Mouse (Mus musculus) adrenal gland, postnatal 14 days (tissue): ENCODE measurements at regions not wholly inside any gene's neighbourhood (a gene's known extent, or its start where the extent isn't known, plus 50 kb on each side); places are given as distances from the start of the nearest gene placed in this dataset.

Experiments
- DNase-seq: peaks from one replicate; pipeline ENCODE4 v3.0.0; 2021; ENCODE audit warnings: mixed read lengths

DNA sequence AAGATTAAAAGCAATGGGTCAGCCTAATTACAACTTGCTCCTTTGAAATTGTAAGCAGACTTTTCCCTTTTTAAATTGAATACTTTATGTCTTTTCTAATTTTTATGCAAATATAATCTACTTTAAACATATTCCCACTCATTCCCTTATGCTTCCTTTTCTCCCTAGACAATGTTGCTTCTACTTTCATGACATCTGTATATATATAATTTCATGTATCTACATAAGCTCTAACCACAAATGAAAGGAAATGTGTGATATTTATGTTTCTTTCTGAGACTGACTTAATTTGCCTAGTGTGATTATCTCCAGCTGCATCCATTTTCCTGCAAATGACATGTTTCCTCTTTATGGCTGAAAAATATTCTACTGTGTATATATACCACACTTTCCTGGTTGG, 77.9 kb upstream of the Nampt start:
- no peak for DNase-seq

GRCm38 (mm10) chr12:32757441-32758119, 61.8 kb upstream of the Nampt start:
- DNase-seq = peak; percentile 61

- DNase-seq = no peak
These were observed 61.2 kb upstream of the Nampt start for GRCm38 (mm10) chr12:32758150-32758549.

DNA sequence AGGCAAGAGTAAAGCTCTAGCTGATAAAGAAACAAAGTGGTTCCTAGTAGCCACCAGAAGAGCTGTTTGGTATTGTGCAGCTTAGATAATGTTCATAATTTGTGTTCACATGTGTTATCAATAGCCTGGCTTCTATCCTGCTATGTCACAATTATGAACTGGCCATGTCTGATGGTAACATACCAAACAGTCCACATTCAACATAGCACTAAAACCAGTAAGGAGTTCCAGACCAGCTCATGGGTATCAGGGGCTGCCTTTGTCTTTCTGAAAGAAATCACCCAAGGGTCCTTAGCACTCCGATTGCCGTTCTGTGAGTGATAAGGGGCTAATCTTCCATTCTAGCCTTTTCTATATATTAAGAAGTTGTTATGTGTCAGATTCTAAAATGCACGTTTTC, 58.7 kb upstream of the Nampt start:
- no peak for DNase-seq

- no peak for DNase-seq
These were observed 58.3 kb upstream of the Nampt start for GRCm38 (mm10) chr12:32761055-32761454.

- no peak for DNase-seq
These were observed 55.1 kb upstream of the Nampt start for GRCm38 (mm10) chr12:32764271-32764670.

DNA sequence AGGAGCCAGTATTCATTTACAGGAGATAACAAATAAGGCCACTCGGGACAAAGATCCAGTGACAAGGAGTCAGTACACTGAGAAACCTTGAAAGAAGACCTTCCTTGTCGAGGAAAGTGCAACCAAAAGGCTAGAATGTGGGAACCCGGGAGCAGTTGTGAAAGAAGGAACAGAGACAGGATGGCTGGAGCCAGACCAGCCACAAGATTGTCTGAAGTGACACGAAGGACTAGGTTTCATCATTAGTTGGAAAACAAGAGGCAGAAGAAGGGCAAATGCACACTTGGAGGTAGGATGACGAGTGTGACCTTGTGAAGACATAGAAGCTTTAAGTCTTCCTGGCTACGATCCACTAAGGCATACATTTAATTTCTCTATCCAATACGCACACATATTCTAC, 54.6 kb upstream of the Nampt start:
- DNase-seq = no peak

DNA sequence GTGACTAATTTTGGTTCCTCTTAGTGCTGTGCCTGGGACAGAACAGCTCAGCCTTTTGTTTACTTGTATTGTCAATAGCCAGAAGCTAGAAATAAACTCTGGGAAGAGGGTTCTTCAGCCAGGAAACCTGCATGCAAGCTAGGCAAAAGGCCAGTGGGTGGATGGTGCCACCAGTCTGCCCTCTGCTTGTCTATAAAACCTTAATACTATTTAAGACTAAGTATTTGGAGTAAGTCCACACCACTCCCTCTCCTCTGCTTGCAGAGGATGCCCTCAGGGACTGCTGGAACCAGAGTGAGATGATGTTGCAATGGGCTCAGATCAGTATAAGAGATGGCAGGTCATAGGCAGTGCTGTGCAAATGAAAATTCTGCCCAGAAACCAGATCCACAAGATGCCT, 53.5 kb upstream of the Nampt start:
- DNase-seq = peak; percentile 62

- DNase-seq = no peak
These were observed 52.8 kb upstream of the Nampt start for GRCm38 (mm10) chr12:32766575-32766974.

DNA sequence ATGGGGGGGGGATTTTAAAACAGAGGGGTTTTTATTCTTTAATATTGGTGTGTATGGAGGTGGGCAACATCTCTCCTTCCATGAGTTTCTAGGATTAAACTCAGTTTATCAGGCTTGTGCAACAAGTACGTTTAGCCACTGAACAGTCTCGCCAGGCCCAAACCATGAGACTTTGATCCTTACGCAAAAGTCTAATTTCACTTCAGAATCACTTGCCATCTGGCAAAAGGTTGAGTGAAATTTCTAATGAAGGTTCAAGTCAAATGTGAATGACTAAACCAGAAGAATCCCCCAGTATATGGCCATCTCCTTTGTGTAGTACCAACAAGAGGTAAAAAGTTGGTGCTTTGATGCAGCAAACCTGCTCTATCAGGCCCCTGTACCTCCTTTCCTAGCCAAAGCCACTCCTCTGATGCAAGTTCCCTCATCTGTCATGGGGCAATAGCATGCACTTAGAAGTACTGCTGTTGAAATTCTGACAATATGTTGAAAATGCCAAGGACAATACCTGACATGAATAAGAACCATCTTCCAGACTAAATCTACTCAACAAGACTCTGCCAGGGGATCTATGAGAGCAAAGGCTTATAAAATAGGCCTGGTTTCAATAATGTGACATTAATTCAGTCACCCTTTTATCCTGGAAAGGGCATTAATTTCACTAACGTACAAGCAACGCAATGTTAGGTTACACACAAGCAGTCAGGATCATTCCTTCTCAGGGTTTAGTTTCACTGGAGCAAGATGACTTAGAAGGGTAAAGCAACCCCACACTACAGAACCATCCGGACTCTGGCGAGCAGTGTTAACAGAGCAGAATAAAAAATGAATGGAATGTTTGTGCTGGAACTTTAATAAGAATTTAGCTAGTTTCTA, 51.9 kb upstream of the Nampt start:
- peak; percentile 26 for DNase-seq

DNA sequence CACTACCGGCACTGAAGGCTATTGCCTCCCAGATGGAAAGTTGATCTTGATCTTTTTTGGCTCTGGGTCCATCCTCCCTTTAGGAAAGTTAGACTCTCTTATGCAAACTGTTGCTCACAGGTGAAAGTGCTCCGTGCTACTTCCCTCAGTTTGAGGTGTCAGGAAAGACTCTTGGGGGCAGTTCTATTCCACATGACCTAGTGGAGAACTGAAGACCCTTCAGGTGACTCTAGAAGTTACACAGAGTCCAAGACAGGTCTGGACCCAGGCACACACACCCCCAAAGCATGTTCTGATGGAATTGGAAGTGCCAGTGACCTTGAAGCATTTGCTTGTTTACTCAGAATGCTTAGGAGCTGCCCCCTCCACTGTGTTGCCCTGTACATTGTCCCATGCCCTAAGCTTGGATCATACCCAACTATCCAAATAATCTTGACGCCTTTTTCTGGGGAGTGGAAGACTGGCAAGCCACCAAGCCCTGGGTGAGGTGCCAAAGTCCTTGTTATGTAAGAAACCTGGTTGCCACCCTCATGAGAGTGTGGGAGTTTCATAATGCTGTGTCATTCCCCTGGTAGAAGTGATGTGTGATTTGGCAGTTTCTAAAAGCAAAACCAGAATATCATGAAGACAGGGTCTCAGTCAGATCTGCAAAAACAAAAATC, 51.1 kb upstream of the Nampt start:
- peak; percentile 67 for DNase-seq

DNA sequence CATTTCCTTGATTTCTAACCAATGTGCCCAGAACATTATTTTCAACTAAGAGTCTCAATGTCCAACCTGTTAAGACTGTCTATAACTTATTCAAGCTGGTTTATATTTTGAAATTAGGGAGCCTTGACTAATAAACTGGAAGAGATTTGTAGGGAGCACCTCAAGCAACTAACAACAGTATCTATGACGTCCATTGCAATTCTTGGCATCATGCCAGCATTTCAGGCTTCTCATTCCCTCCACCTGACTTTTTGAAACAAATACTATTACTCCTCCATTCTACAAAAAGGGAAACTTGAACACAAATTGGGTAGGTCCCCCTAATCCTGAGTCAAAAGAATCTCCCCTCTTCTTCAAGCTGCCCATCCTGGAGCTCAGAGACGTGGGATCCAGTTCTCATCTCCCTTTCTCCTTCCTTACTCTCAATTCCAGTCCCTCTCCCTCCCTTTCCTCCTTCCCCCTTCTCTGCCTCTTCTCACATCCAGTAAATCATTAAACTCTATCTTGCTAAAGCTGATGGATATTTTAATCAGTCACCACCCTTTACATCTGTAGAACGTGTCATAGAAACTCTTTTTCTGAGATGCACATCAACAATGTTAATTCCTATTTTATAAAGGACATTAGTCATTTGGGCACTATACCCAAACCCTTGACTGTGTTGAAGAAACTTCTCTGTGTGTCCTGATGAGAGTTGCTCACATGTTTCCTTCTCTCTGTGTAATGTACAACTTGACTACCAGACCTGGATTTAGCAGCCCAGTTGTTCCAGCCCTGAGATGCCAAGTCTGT, 50.4 kb upstream of the Nampt start:
- DNase-seq = no peak
